Mouse (Mus musculus): ENCODE measurements around the gene Ifna4.

DNA sequence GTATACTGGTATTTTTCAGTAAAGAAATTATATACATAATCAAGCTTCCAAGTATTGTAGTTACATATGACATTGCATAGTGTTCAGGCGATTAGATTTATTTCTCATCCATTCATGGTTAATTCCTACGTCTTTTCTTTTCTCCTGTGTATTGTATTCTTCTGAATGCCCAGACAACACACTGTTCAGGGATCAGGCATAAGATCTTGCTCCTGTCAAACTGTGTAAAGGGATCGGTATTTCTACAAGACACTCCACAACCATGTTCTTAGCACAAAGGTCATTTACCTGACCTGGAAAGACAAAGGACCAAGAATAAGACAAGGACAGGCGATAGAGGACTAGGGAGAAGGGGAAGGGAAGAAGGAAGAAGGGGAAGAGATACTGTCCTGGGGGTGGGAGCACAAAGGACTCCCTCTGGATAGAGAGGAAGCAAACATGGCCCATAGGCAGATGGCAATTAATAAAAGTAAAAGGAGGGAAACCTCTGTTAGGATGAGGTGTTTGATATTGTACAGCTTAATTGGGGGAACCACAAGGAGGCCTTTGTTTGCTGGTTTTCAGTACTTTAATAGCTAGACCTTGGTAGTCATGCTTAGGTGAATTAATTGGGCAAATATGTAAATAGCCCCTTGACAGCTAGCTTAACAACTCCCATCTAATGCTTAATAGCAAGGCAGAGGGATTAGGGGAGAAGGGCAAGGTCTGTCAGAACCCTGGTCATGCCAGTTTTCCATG, 9.5 kb downstream of the Ifna4 start:
- no peak for TF ChIP-seq CTCF (IDR thresholded peaks at IDR 0.05)
- TF ChIP-seq EP300 (IDR thresholded peaks at IDR 0.05), result no peak

All from lung, postnatal 0 days (tissue).